Mouse (Mus musculus) limb, embryonic 12.5 days (tissue): Measurements from ENCODE around the gene Tbk1. TPM values are rescaled to one million over a fixed set of nuclear protein-coding genes. Genes with fewer than 3 reads are reported as not detected.

ENCODE experiments used
- ATAC-seq: fragments of 200-750 bp; cut with Nextera tagmentation; 2 replicates; pipeline ENCODE4 v1.8.0; 2017; ENCODE audit warnings: low read depth, moderate TSS enrichment; ENCODE audit not compliant: insufficient number of reproducible peaks, insufficient read depth, low FRiP score, low TSS enrichment
- H3K27ac ChIP-seq: fragments of 300-500 bp; sonication (generic); 2 replicates; pipeline ENCODE4 v1.5.1; 2016; ENCODE audit warnings: mild to moderate bottlenecking, moderate library complexity
- H3K27me3 ChIP-seq: fragments of 300-500 bp; sonication (generic); 2 replicates; pipeline ENCODE4 v1.6.1; 2016; ENCODE audit warnings: mild to moderate bottlenecking, moderate library complexity
- H3K36me3 ChIP-seq: fragments of 300-500 bp; sonication (generic); 2 replicates; pipeline ENCODE4 v1.6.1; 2016; ENCODE audit warnings: mild to moderate bottlenecking, moderate library complexity
- H3K4me1 ChIP-seq: fragments of 300-500 bp; sonication (generic); replicated peaks from 2 replicates; pipeline ENCODE4 v1.6.1; 2016
- H3K4me2 ChIP-seq: fragments of 300-500 bp; sonication (generic); 2 replicates; pipeline ENCODE4 v1.6.1; 2016; ENCODE audit warnings: mild to moderate bottlenecking, moderate library complexity
- H3K4me3 ChIP-seq: fragments of 300-500 bp; sonication (generic); replicated peaks from 2 replicates; pipeline ENCODE4 v1.5.1; 2016; ENCODE audit warnings: mild to moderate bottlenecking
- H3K9ac ChIP-seq: fragments of 300-500 bp; sonication (generic); replicated peaks from 2 replicates; pipeline ENCODE4 v1.6.1; 2016; ENCODE audit warnings: mild to moderate bottlenecking, moderate library complexity
- H3K9me3 ChIP-seq: fragments of 300-500 bp; sonication (generic); 2 replicates; pipeline ENCODE4 v1.6.1; 2016; ENCODE audit warnings: mild to moderate bottlenecking, moderate library complexity
- WGBS: fragments of 180-500 bp; shearing (Covaris S2); methylation state at CpG from one replicate; pipeline ENCODE4 v1.1.7; 2016; 5-methylcytosine and 5-hydroxymethylcytosine counted together
- polyA plus RNA-seq: library from polyadenylated mRNA; unstranded; fragments of >200 nt; fragmentation: Nextera tagmentation; extraction: Ambion mirVana; gene quantifications from 2 replicates; pipeline ENCODE4 v1.2.1, GENCODE M21; 2016

Gene Tbk1
- polyA plus RNA-seq, 1 experiment from 2014 or later, result 33.7 TPM

DNA sequence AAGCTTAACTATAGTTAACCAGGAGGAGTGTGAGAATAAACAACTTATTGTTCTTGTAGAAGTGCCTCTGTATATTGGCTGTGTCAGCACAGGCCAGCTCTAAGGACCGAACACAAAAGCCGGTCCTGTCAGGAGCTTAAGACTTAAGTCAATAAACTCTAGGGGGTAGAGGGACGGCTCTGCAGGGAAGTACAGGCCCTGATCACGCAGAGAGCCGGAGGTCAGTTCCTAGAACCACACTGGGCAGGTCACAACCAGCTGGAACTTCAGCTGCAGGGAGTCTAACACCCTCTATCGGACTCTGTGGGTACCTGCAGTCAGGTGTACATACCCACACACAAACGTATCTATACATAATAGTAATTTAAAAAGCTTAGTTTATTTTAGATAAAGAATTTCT, 29.3 kb upstream of the Tbk1 start:
- Histone ChIP-seq H3K4me3 (no peak overlapping the region), H3K9me3 (no peaks in the 10 kb centered on the region), H3K36me3 (peaks cover 94% of the 10 kb centered on the region), H3K4me1 (no peaks in the 10 kb centered on the region), H3K27me3 (no peaks in the 10 kb centered on the region), H3K9ac (no peak overlapping the region), H3K27ac (no peak overlapping the region), H3K4me2 (no peak overlapping the region)
- 83% methylated on average over 7 of the region's 7 CpGs for WGBS
- no peak for ATAC-seq

- no peaks in the 10 kb centered on the region for H3K27me3 ChIP-seq
- H3K36me3 ChIP-seq, result peaks cover 94% of the 10 kb centered on the region
- no peak overlapping the region for H3K9ac ChIP-seq
- no peaks in the 10 kb centered on the region for H3K9me3 ChIP-seq
- no peak overlapping the region for H3K27ac ChIP-seq
- ATAC-seq, result no peak
- H3K4me2 ChIP-seq, result no peak overlapping the region
- H3K4me3 ChIP-seq, result no peak overlapping the region
- 97% methylated on average over 13 of the region's 13 CpGs for WGBS
- H3K4me1 ChIP-seq, result no peaks in the 10 kb centered on the region
Observed at GRCm38 (mm10) chr10:121615146-121615870, 28.7 kb upstream of the Tbk1 start.

DNA sequence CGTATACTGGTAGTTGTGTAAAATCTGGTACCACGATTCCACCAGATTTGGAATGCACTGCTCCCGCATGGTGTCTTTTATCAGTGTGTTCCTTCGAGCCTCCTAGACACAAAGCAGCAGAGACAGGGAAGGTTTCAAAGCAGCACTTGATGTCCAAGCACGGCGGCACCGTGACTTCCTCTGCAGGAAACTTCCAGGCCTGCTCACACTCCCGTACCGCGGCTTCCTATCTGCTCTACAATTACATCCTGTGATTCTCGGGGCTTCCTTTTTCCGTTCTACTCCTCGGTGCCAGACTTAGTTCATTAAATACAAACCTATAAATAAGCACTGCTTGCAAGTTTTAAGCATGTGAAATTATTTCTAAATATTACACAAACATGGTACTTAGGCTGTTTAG, 27.0 kb upstream of the Tbk1 start:
- Histone ChIP-seq H3K9ac (no peak overlapping the region), H3K4me3 (no peak overlapping the region), H3K27ac (no peak overlapping the region), H3K9me3 (no peaks in the 10 kb centered on the region), H3K27me3 (no peaks in the 10 kb centered on the region), H3K4me2 (no peak overlapping the region), H3K36me3 (peaks cover 93% of the 10 kb centered on the region), H3K4me1 (no peaks in the 10 kb centered on the region)
- ATAC-seq, result no peak
- 92% methylated on average over 13 of the region's 13 CpGs for WGBS

- Histone ChIP-seq H3K9me3 (no peaks in the 10 kb centered on the region), H3K4me1 (no peaks in the 10 kb centered on the region), H3K27me3 (no peaks in the 10 kb centered on the region), H3K4me3 (no peak overlapping the region), H3K9ac (no peak overlapping the region), H3K4me2 (no peak overlapping the region), H3K27ac (no peak overlapping the region), H3K36me3 (peaks cover 93% of the 10 kb centered on the region)
- 94% methylated on average over 6 of the region's 6 CpGs for WGBS
- ATAC-seq, result no peak
Observed at GRCm38 (mm10) chr10:121612448-121612847, 25.9 kb upstream of the Tbk1 start.

DNA sequence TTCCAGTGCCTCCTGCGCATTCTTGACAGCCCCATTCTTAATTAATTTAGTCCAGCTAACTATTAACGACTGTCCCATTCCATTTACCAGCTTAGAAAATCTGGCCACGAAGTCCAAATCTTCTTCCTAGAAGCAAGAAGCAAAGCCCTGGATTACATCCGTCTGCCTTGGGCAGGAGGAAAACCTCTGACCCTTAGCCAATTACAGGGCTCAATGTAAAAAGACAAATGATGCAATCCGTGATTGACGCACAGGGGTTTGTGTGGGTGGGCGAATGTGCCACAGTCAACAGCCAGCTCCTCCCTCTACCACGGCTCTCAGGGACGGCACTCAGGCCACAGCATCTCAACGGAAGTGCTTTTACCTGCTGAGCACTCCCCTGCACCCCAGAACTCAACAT, 25.0 kb upstream of the Tbk1 start:
- no peak overlapping the region for H3K4me2 ChIP-seq
- H3K36me3 ChIP-seq, result peaks cover 93% of the 10 kb centered on the region
- H3K4me3 ChIP-seq, result no peak overlapping the region
- no peak for ATAC-seq
- no peak overlapping the region for H3K9ac ChIP-seq
- WGBS, result 85% methylated on average over 10 of the region's 10 CpGs
- H3K4me1 ChIP-seq, result no peaks in the 10 kb centered on the region
- no peaks in the 10 kb centered on the region for H3K27me3 ChIP-seq
- H3K9me3 ChIP-seq, result no peaks in the 10 kb centered on the region
- no peak overlapping the region for H3K27ac ChIP-seq

DNA sequence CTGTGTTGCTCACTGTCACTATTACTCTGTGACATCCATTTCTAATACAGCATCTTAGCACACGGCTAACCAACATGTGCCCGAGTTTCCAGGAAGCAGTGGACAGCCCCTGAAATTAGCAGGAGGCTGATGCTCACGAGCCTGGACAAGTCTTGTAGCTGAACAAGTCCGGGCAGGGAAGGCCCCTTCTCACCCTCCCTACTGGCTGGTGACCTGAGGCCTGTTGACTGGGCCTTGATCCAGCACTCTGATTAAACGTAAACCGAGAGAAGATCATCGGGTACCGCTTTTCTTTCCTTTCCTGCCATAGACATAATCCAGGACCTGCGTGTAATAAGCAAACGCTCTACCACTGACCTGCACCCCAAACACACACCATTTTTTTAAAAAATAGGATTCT, 21.6 kb upstream of the Tbk1 start:
- Histone ChIP-seq H3K36me3 (peaks cover 96% of the 10 kb centered on the region), H3K9me3 (no peaks in the 10 kb centered on the region), H3K4me2 (no peak overlapping the region), H3K27me3 (no peaks in the 10 kb centered on the region), H3K9ac (no peak overlapping the region), H3K4me3 (no peak overlapping the region), H3K4me1 (no peaks in the 10 kb centered on the region), H3K27ac (no peak overlapping the region)
- 87% methylated on average over 10 of the region's 10 CpGs for WGBS
- ATAC-seq, result no peak

DNA sequence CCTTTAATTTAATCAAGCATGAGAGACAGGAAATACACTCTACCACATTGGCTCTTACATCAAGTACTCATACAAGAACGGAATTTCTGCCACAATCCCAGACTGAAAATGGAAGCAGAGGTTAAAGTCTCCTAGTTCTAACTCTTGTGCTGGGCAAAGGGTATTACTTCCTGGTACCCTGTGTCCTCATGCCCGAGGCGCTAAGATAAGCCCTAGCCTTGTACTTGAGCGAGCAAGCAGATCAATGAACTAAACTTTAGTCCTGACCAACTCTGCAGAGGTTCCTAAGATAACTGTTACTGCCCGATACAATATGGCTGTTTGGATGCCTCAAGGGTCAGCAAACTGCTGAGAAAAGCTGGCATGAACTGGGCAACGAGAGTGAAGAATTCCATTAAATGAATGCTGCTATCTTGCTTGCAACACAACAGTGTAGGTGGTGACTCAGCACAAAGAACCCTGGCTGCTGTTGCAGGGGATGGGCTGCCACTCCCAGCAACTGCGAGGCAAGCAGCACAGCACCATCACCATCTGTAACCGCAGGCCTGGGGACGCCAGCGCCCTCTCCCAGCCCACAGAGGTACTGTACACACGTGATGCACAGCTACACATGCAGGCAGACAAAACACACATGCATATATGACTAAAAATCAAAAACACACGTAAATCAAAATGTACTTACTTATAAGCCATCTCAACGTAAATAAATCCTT, 18.2 kb upstream of the Tbk1 start:
- H3K4me3 ChIP-seq, result no peak overlapping the region
- H3K9ac ChIP-seq, result no peak overlapping the region
- H3K4me2 ChIP-seq, result no peak overlapping the region
- WGBS, result 94% methylated on average over 13 of the region's 13 CpGs
- H3K9me3 ChIP-seq, result no peaks in the 10 kb centered on the region
- no peak overlapping the region for H3K27ac ChIP-seq
- peaks cover 96% of the 10 kb centered on the region for H3K36me3 ChIP-seq
- H3K4me1 ChIP-seq, result 0 out of 2 replicates have a peak, but pooled peaks cover 3% of the 10 kb centered on the region
- no peaks in the 10 kb centered on the region for H3K27me3 ChIP-seq
- no peak for ATAC-seq

DNA sequence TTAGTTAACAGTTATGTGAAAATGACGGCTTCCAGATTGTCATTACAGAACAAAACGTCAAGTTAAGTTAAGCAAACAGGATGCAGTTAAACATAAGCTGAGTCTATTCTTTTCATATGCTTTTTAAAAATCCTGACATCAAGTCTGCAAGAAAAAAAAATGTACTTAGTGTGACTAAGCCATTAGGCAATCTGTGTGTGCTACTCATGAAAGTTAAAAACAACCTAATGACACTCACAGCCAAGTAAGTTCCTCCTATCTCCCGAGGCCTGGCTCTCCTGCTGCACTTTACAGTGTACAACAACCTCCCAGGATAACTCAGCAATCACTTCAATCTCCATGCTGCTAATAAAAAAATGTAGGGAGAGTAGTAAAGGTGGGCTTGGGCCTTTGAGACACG, 17.0 kb upstream of the Tbk1 start:
- Histone ChIP-seq H3K27me3 (no peaks in the 10 kb centered on the region), H3K36me3 (peaks cover 98% of the 10 kb centered on the region), H3K4me3 (no peak overlapping the region), H3K9ac (no peak overlapping the region), H3K4me2 (no peak overlapping the region), H3K4me1 (0 out of 2 replicates have a peak, but pooled peaks cover 3% of the 10 kb centered on the region), H3K9me3 (no peaks in the 10 kb centered on the region), H3K27ac (no peak overlapping the region)
- ATAC-seq, result no peak
- 83% methylated on average over 4 of the region's 4 CpGs for WGBS

- no peak overlapping the region for H3K4me3 ChIP-seq
- peaks cover 97% of the 10 kb centered on the region for H3K36me3 ChIP-seq
- no peak overlapping the region for H3K4me2 ChIP-seq
- no peaks in the 10 kb centered on the region for H3K27me3 ChIP-seq
- WGBS, result 81% methylated on average over 6 of the region's 6 CpGs
- ATAC-seq, result no peak; the same call in 1 of the 2 replicates
- no peak overlapping the region for H3K9ac ChIP-seq
- no peak overlapping the region for H3K27ac ChIP-seq
- H3K9me3 ChIP-seq, result no peaks in the 10 kb centered on the region
- H3K4me1 ChIP-seq, result 0 out of 2 replicates have a peak, but pooled peaks cover 3% of the 10 kb centered on the region
Observed at GRCm38 (mm10) chr10:121601272-121601671, 14.7 kb upstream of the Tbk1 start.

DNA sequence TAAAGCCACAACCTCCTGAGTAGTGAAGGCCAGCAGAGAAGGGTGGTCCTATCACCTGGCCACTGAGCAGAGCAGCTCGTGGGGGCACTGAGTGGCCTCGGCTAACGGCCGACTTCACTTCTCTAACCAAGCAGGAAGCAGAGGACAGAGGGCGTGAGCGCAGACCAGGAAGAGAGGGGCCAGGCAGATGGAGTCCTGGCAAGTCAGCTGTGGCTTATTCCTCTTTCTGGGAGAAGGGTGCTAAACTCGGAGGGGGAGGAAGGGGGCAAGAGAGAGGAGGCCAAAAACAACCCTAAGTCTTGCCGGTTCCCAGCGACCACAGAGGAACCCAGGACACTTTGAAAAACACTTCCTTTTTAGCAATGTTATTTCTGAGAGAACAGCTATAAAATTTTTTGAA, 10.0 kb upstream of the Tbk1 start:
- no peak for ATAC-seq

GRCm38 (mm10) chr10:121591106-121591505, 4.5 kb upstream of the Tbk1 start:
- H3K9ac ChIP-seq, result no peak overlapping the region
- H3K27me3 ChIP-seq, result no peaks in the 10 kb centered on the region
- no peaks in the 10 kb centered on the region for H3K9me3 ChIP-seq
- no peak overlapping the region for H3K4me3 ChIP-seq
- WGBS, result 91% methylated on average over 14 of the region's 14 CpGs
- no peaks in the 10 kb centered on the region for H3K4me1 ChIP-seq
- no peak for ATAC-seq
- no peak overlapping the region for H3K27ac ChIP-seq
- no peak overlapping the region for H3K4me2 ChIP-seq
- peaks cover 70% of the 10 kb centered on the region for H3K36me3 ChIP-seq

More for the DNA sequence above, 10.0 kb upstream of the Tbk1 start:
- peaks cover 92% of the 10 kb centered on the region for H3K36me3 ChIP-seq
- 86% methylated on average over 9 of the region's 9 CpGs for WGBS
- H3K4me1 ChIP-seq, result 0 out of 2 replicates have a peak, but pooled peaks cover under 1% of the 10 kb centered on the region
- no peak overlapping the region for H3K4me2 ChIP-seq
- no peak overlapping the region for H3K27ac ChIP-seq
- no peaks in the 10 kb centered on the region for H3K9me3 ChIP-seq
- no peaks in the 10 kb centered on the region for H3K27me3 ChIP-seq
- no peak overlapping the region for H3K4me3 ChIP-seq
- no peak overlapping the region for H3K9ac ChIP-seq
